Mouse (Mus musculus) heart, postnatal 10 days (tissue): ENCODE measurements at regions not wholly inside any gene's neighbourhood (a gene's known extent, or its start where the extent isn't known, plus 50 kb on each side); places are given as distances from the start of the nearest gene placed in this dataset.

Experiments used
- DNase-seq, 2 experiments: peaks; one replicate each; pipeline ENCODE4 v3.0.0; 2021
- intact Hi-C: fragments of 180-260 bp; cut with DNase I; formaldehyde crosslinking; loops from one replicate; pipeline ENCODE4 v1.15.1; 2025

DNA sequence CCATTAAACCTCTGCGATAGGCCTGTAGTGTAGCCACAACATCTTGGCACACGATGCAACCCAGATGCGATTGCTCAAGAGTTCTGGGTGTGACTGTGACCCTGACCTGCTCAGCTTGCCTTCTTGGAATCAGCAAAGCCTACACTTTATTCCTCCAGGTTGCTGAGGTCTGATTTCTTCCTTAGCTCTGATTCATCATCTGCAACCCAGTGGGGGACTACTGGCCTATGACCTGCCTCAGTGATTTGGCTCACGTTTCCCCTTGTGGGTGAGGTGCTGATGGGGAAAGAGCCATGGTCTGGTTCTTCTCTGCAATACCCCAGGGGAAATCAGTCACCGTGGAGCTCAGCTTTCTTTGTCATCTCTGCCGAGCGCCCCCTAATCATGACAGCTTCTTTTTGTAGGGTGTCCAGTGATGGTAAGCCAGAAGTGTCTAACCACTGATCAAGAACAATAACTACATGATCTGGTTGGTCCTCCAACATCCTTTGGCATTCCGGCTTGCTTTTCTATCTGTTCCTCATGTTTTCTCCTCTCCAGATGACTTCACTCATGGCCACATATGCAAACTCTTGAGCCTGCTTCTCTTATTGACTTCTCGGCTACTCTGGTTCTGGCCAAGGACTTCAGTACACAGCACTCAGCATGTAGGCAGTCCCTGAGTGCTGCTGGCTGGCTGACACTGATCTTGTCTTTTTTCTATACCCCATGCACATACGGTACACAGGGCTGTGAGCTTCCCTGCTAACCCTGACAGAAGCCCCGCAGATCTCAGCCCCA, 163.0 kb downstream of the Gm45692 start:
- intact Hi-C loops: no loop called here
- peak; percentile 17 to 34 for DNase-seq

DNA sequence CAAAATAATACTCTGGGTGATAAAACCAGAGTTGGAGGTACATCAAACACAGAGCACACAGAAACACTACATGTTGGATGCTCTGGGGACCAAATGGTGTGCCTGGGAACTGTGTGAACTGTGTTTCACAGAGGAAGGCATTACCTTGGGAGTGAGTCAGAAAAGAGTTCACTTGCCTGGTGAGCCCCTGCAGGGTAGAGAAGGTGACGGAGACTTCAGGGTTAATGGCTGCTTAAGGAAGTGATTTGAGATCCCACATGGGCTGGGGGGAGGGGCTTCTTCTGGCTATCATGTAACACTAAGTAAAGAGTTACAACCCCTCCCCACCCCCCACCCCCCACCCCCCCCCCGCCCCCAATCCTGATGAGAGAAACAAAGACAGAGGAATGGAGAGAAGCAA, 164.6 kb downstream of the Gm45692 start:
- intact Hi-C loops: no loop called here
- DNase-seq: no peak

DNA sequence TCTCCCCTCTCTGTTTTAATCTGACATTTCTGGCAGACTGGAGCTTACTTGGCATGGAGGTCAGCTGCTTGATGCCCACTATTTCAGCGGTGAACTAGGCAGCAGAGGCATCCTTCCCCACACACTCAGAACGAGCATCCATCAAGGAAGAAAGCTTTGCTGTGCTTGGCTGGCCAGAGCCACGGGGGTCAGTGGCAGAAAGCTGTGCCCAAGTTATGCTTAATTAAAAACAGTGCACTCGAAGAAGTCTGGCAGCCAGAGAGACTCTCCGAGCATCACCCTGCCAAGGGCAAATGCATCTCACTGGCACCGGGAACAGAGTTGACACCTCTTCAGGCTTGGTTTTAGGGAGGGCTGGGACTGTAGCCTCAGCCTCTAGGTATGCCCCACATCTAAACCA, 168.3 kb downstream of the Gm45692 start:
- intact Hi-C loops: no loop called here
- DNase-seq: no peak

DNA sequence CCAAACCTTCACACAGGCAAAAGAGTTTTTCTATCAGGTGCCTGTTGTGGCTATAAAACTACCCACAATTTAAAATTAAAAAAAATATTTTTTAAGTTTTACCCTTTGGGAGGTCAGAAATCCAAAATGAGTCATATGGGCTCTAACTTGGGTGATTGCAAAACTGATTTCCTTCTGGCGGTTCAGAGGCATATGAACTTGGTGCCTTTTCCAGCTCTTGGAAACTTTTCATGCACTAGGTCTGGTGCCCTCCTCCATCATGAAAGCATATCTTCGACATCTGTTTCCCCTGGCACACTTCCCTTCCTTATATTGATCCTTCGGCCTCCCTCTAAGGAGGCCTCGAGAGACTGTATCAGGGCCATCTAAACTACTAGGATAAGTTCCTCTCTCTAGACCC, 168.8 kb downstream of the Gm45692 start:
- intact Hi-C loops: no loop called here

DNA sequence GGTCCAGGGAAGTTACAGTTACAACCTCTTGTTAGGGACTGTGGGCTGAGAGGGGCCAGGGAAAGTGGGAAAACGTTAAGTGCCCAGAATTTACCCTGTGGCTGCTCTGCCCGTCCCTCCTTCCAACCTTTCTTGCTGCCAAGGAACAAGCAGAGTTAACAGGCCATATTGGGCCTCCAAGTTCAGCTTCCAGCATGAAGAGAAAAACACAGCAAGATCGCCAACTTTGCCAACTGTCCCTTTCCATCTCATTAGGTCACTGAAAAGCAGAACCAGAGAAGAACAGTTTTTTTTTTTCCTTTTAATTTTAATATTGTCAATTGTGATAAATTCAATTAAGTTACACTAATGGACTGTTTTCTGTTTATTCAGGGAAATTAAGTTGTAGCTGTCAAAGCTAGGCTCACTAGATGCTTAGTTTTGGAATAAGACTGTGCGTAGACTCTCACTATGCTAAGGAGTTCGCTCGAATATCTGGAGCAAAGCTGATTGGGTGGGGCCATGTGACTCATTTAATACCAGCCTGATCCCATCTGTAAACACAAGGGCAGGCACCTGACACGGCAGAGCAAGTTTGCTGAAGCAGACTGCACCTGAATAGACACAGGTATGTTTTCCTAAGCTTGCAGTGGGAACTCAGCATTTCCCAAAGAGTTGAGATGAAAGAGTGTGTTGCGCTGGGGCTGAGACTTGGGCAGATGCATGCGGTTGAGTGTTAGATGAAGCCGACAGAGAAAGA, 178.9 kb downstream of the Gm45692 start:
- DNase-seq: no peak
- intact Hi-C loops: no loop called here

More for the DNA sequence above, 168.8 kb downstream of the Gm45692 start:
- DNase-seq: no peak

DNA sequence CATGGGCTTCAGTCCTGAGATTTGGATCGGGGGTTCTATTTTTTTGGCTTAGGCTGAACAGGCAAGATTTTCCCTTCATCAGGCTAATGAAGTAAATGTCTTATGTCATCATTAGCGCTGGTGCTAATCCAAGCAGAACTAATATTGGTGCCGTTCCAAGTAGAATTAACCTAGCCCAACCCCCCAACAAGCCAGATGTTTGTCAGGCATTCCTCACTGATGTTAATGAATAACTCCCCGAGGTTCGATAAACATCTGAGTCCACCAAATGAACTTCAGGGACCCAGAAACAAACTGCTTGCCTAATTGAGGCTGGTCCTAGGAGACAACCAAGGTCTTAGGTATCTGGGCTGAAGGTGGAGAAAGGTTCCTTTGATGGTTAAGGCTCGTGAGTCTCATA, 180.9 kb downstream of the Gm45692 start:
- DNase-seq: no peak
- intact Hi-C loops: no loop called here

DNA sequence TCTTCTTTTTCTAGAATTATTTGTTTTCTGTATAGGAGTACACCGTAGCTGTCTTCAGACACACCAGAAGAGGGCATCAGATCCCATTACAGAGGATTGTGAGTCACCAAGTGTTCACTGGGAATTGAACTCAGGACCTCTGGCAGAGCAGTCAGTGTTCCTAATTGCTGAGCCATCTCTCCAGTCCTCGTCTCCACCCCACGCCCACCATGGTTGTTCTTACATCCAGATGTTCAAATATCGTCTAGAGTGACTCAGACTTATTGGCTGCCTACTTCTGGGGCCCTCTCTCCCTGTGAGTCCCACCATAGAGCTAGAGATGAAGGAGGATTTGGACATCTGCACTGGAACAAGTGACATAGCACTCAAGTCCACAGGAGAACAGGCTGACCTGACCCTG, 182.6 kb downstream of the Gm45692 start:
- DNase-seq: no peak
- intact Hi-C loops: no loop called here

DNA sequence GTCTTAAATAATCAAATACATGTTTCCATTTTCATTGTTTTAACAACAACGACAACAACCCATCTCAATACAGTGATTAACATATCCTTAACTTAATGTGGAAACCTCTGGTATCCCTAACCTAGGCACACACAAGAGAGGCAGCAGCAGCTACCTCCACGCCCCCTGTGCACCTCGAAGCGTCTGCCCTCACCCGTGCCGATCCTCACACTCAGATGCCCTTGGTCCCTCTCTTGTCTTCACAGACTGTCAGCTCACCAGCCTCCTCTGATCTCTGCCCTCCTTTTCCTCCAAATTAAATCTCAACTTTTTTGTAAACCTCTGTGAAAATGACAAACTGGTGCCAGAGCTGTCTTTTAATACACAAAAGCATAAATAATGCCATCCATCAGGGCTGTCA, 185.2 kb downstream of the Gm45692 start:
- no peak for DNase-seq
- intact Hi-C loops: no loop called here

DNA sequence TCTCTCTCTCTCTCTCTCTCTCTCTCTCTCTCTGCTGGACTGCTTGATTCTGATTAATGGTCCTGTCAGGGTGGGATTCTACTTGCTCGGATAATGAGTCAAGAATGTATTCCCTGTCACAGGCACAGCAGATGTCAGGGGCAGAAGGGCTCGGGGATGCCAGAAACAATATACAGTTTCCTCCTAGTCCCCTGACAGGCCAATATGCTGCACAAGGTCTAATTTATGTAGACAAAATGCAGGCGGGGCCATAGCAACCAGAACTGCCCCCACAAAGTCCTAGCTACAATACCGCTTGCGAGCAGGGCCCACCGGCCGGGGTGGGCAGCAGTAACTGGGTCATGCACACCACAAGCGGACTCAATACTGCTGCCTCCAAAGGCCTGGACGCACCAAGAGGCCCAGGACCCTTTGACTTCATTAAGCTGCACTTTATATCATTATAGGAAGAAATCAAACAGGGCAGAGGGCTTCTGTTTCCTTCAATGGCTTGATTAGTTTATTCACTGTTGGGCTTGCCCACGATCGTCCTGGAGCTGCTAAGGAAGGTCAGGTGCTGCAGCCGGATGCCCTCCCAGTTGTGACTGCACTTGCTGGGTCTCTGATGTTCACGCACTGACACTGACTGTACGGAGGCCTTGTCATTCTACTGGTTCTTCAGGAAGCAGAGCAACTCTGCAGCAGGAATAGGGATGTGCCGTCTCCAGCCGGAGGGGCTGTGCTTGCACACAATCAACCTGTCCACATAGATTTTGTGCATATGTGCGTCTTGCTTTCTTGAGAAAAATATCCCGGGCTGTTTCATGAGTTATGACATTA, 185.9 kb downstream of the Gm45692 start:
- intact Hi-C loops: no loop called here
- DNase-seq: no peak

DNA sequence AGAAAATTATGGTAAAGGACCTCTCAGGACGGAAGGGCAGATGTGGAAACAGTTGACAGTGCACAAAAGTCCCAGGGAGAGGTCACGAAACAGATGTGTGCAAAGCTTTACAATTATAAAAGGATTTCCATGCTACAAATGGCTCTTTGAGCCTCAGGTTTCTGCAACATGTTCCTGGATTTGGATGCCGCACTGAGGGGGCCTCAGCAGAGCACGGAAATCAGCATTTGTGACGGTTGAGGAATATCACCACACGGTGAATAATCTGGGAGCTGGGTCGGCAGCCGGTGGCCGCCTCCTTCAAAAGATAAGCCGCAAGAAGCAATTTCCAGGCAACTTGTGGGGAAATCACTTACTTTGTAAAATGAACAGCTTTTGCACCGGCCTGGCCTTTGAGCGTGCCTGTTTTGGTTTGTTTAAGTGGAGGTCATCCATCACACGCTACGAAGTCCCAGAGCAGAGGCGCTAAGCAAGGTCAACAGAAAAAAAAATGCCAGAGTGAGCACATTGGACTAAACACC, 188.8 kb downstream of the Gm45692 start:
- DNase-seq: no peak
- intact Hi-C loops: no loop called here

DNA sequence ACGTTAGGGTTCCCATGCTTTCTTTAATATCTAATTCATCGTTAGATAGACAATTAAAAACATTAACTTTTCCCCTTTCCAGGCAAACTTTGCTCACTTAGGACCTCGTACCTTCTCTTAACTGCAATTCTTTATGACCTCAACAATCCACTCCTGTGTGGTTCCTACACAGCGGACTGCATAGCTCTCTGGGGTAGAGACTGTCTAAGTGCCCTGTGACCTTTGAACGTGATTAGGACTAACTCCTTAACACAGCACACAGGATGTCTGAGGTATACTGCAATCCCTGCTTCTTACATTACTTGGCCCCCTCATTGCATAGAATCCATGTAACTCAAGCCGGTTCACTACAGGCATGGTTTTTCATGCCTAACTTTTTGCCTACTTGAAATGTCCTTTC, 190.4 kb downstream of the Gm45692 start:
- DNase-seq: no peak
- intact Hi-C loops: no loop called here

DNA sequence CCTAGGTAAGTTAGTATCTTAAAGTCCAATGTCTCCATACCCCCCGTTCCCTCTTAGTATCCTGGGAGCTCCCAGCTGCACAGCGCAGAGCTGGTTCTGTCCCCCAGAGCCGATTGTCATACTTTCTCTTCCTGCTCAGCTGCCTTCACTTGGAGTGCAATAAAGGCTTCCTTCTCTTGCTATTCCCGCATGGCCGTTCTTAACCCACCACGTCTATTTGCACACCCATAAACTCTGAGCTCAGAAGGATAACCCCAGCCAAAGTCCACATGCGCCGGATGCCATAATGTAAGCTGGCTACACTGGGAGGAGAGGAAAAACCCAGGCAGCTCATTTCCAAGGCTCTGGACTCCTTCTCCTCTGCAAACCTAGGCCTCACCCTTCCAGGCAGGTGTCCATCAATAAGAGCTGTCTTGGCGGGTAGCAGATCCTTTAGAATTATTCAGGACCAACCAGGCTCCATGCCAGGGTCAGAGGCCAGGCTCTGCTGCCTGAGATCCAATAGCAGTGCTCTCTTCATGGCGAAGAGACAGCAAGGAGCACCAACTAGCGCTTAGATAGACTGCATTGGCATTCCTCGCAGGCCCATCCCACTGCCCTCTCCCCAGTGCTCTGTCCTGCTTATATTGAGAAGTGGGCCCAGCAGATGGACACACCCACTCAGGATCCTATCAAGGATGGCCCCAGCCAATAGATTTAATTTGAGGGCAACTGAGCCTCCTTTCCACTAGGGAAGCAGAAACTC, 204.4 kb downstream of the Gm45692 start:
- intact Hi-C loops: no loop called here
- DNase-seq: no peak

DNA sequence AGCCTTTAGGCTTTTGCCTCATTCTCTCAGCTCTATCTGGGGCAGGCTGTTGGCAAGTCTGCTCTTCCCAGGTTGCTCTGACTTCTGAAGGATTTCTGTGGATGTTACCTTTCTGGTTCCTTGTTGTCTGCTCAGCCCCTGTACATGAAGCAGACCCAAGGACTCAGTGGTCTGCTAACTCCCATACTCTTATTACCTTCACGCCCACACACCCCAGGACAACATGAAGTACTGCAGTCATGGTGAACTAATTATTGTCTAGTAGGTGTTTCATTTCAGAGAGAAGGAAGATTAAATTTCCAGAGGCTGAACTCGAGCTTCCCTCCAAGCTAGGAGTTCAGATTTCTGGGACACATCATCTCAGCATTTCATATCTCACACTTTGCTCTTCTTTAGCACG, 205.3 kb downstream of the Gm45692 start:
- DNase-seq: no peak

DNA sequence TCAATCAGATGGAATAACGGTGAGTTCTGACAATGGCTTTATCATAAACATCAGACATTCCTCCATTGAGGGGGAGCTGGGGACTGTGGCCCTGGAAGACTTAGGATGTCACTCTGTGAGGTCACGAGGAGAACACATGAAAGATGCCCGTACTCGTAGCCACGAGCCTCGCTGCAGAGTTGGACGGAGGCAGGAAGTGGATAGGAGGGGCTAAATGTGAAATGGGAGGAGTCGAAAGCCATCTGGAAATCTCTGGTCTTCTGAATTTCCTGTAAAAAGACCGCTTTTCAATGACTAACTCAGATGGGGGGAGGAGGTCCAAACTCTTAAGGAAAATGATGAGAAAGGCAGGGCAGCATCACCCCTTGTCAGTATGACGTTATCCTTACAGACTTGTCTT, 210.5 kb downstream of the Gm45692 start:
- no peak for DNase-seq
- intact Hi-C loops: no loop called here

More for the DNA sequence above, 205.3 kb downstream of the Gm45692 start:
- intact Hi-C loops: no loop called here

DNA sequence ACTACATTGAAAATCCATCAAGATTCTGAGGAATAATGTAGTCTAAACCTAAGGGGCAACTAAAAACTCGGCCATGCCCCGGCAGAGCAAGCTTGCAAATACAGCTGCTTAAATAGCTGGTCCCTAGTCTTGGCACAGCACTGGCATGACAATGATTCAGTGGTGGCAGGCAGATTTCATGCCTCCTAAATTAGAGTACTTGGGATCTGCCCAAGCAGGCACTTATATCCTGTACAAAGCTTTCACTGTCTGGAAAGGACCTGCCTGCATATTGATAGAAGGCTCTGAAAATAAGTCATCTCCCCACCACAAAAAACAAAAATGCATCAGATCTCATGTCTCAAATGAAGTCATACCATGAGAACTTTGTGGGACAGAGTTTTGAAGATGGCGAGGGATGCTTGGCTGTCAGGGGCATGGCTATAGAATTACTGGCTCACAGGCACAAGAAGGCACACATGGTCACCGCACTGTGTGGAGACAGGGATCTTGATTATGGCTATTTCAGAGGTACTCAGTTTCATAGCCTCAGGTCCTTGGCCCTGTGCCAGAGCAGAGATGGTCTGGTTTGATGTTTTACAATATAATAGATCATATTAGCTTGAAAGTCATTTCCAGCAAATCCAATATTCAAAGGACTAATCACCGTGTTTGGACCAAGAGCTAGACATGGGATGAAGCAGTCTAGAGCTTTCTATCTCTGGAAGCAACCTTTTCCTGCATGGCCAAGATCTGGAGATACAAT, 217.7 kb downstream of the Gm45692 start:
- peak in 1 of 2 experiments; percentile 54 for DNase-seq
- intact Hi-C loops: no loop called here

DNA sequence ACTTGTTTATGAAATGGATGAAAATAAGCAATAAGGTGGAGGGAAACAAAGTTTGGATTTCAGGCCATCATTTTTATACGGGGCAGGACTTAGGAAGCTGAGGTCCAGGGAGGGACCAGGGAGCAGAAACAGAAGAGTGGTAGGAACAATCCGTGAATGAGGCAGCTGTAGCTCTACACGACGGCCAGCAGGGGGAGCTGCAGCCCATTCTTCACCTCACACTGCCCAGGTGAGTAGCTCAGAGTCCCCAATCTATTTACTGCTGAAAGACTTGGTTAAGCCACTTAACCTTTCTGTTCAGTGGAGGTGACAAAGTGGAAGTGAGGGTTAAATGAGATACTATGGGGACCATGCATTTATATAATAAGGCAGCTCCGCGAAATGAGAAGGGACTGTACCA, 225.7 kb downstream of the Gm45692 start:
- peak; percentile 73 to 89 for DNase-seq
- intact Hi-C loops: loop anchor here (1.0 to 5.0 kb wide), 4 partner anchors 98 to 636 kb away; no protein-coding TSS in a partner anchor

DNA sequence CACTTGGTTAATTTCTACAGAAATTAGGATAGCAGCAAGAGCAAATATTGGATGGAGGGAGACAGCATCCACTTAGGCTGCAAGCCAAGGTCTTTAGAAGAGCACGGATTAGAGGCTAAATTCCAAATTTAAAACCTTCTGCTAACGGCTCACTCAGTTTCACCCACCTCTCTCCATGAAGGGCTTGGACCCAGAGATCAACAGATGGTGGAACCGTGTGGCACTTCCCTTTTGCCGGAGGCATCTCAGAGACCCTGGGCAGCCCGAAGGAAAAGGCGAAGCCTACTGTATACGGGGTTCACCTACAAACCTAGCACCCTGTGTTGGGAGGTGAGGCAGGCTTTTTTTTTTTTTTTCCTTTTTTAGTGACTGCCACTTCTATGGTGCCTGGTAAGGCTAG, 229.9 kb downstream of the Gm45692 start:
- DNase-seq: no peak
- intact Hi-C loops: loop anchor here (5.0 kb wide), 2 partner anchors 167 to 338 kb away; no protein-coding TSS in a partner anchor

DNA sequence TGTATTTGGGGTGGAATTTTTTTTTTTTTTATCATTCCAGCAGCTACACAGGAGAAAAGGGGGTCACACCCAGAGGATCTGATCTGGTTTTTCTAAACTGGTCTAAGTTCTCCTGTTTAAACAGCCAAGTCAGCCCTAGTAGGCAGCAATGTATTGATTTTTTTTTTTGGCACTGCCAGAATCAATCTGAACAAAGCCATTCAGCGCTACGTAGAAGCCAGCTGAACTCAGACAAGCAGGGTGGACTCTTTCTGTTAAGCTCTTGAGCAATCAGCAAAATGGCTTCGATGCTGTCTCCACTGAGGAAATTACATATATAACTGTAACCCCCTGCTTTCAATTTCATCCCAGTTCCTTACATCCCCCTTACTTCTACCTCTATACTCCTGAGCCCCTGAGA, 230.5 kb downstream of the Gm45692 start:
- intact Hi-C loops: loop anchor here (5.0 kb wide), 2 partner anchors 168 to 337 kb away; no protein-coding TSS in a partner anchor
- no peak for DNase-seq

DNA sequence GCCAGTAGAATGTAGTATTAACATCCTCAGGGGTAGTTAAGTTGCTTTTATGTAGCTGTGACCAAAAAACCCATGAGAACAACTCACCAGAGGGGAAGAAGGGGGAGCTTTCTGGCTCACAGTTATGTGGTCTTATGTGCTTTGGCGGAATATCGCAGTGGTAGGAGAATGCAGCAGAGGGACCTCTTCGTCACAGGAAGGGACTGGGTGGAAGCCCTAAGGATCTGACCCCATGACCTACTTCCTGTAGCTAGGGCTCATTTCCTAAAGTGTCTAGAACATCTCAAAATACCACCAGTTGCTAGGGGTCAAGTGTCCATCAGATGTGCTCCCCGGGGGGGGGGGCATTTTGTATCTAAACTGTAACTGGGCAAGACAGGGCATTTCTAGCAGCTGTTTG, 231.3 kb downstream of the Gm45692 start:
- intact Hi-C loops: no loop called here
- DNase-seq: peak; percentile 27 to 37
